Mouse (Mus musculus) heart, postnatal 0 days (tissue): ENCODE data around the gene Usp10.

Source experiments
- CTCF ChIP-seq: IDR thresholded peaks from 2 replicates; pipeline ENCODE4 v1.5.1; 2016; ENCODE audit warnings: antibody characterized with exemption, control low read depth, low read depth
- EP300 ChIP-seq: IDR thresholded peaks from 2 replicates; pipeline ENCODE4 v1.6.1; 2016; ENCODE audit warnings: antibody characterized with exemption, low read depth

GRCm38 (mm10) chr8:119904323-119904911, 5.7 kb upstream of the Usp10 start:
- TF ChIP-seq CTCF (no peak), EP300 (no peak)
